Mouse (Mus musculus) ZHBTc4 (cell line): ENCODE measurements around the gene Mat2b.

Source experiments
- DNase-seq: peaks from one replicate; pipeline ENCODE4 v3.0.0-alpha.2; 2011; ENCODE audit warnings: low read depth, low spot score

Gene Mat2b

GRCm38 (mm10) chr11:40675014-40675730 is 19.8 kb downstream of the Mat2b start:
- no peak for DNase-seq

DNA sequence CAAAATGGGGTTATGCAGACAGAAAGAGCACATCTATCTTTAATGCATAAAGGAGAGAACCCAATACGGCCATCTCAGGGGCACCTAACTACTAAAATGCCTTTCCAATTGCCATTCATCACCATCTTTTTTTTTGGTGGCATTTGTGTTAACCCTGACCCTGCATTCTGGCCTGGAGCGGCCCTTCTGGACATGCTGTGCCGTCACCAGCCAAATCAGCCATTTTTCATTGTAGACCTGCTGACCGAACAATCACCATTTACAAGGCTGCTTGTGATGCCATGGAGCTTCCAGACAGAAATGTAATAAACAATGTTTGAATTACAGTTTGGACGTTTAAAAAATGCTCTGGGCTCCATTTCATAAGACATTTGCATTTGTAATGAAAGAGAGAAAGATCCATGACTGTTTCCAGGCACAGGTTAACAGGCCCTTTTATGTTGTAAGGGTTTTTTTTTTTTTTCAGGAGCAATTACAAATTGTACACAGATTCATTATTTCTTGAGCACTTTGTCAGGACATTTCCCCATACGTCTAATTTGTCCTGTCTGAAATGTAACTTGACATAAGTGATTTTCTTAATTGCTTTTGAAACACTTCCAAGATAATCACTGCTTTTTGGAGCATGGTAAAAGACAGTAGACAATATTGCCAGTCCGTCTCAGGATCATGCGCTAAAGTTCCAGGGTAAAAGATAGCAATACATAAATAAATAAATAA is 45.1 kb downstream of the Mat2b start:
- DNase-seq, result no peak

- DNase-seq, result no peak
Measured at GRCm38 (mm10) chr11:40647246-40647645, 47.8 kb downstream of the Mat2b start.
